Mouse (Mus musculus) G1E-ER4 (cell line): ENCODE measurements around the gene Sh3pxd2a. TPM values are rescaled to one million over a fixed set of nuclear protein-coding genes. Genes with fewer than 3 reads are reported as not detected.

ENCODE experiments used
- GATA1 ChIP-seq: IDR thresholded peaks from one replicate; pipeline ENCODE4 v1.8.0; 2012; ENCODE audit warnings: low read length, inconsistent platforms
- polyA plus RNA-seq: library from polyadenylated mRNA; stranded (reverse); fragments of >175 nt; gene quantifications from 2 replicates; pipeline ENCODE4 v1.2.3, GENCODE M21; 2012

Sh3pxd2a gene
- polyA plus RNA-seq, 1 experiment, result not detected

GRCm38 (mm10) chr19:47413458-47414005, 50.7 kb downstream of the Sh3pxd2a start:
- no peak for TF ChIP-seq GATA1

DNA sequence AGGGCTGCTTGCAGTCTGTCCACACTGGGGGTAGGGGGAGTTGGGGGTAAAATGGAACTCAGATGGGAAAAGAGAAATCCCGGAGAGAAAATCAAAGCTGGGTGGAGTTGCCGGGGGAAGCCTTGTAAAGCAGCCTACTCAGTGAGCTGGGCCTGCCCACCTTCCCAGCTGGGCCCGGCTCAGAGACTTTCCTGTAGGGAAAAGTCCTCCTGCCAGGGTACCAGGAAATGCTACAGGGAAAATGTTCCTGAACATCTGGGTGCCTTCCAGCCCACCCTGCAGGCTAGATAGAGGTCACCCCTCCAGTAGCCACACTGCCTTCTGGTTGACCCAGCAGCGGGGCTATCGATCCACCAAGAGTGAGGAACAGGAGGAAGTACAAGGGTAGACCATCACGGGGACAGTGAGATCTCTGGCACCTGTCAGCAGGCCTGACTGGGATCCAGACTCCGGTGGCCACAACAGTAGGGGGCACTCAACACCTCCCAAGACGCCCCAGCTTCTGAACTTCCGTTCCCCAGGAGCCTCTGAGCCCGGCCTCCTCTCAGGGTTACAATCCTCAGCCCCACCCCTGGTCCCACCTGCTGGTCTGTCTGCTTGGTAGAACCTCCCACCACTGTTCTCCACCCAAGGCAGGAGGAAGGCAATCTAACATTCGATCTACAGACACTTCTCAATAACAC, 51.5 kb downstream of the Sh3pxd2a start:
- TF ChIP-seq GATA1, result no peak

DNA sequence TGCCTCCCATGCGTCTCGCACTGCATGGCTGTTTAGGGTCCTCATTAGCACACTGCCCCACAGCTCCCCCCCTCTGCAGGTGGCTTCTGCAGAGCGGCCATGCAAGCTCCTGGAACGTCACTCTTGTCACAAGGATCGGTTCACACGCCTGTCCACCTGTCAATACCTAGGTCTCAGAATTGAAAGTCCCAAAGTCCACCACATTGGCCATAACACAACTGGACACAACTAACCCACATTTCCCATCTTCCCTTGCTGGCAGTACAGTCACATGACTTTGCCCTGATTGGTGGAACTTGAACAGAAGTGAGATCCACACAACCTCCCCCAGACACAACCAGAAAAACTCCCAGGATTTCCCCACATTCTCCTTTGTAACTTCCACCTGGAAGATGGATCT, 53.9 kb downstream of the Sh3pxd2a start:
- no peak for TF ChIP-seq GATA1

DNA sequence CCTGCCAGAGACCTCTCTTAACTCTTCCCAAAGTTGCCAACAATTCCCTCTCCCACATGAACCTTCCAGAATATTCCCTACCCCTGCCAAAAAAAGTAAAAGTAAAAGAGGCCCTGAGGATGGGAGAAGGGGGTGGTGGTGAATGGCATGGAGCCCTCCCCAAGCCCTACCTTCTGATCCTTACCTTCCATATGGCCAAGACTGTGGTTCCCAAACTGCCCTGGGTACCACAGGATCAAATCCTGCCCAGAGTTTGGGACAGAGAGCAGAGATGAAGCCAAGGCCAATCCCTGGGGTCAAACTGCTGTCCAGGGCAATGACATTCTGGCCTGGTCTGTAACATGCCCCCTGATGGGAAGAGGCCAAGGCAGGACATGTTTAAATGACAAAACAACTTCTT, 55.1 kb downstream of the Sh3pxd2a start:
- no peak for TF ChIP-seq GATA1

DNA sequence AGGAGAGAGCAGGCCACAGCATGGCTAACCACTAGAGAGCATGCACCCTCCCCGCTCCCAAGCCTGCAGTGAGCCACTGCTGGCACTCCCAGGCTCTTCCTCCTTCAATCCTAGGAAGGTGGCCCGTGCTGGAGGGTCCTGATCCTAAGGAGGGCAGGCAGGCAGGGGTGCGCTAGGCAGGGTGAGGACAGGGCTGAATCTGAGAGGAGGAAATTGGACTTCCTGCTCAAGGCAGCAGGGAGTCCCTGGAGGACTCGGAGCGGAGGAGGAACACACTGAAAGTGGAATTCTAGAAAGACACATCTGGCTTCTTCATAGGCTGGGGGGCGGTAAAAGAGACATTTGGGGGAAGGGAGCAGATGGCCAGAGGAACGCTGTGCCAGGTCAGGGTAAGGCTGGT, 55.5 kb downstream of the Sh3pxd2a start:
- TF ChIP-seq GATA1, result no peak

DNA sequence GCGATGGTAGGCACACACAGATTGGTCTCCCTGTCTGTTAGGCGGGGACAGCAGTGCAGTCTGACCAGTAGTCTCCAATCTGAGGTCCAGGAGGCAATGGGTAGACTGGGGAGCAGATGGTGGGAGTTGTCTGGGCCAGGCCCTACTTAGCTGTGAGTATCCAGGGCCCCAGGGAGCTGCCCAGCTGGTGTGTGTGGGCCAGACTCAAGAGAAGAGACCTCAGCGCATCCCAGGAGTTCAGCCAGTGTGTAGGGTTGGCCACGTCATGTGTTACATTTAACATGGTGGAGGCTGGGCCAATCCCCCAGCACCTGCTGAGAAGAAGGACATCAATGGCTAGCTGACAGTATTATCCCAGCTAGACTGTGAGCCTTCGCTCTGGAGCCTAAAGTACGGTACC, 56.9 kb downstream of the Sh3pxd2a start:
- no peak for TF ChIP-seq GATA1

DNA sequence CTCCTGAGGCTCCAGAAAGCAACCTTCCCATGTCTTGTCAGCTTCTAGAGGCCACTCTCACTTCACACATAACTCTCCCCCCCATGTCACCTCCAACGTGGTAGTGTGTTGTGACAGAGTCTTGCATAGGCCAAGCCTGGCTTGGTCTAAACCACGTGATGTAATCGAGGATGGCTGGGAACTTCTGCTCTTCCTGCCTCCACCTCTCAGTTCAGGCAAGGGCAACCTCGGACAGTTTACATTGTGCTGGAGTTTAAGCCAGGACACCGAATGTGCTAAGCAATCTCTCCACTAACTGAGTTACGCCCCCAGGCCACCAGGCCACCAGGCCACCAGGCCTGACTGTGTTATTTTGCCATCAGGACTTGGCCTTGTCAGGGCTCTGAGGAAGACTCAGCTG, 57.7 kb downstream of the Sh3pxd2a start:
- TF ChIP-seq GATA1, result no peak

GRCm38 (mm10) chr19:47405548-47405947, 58.7 kb downstream of the Sh3pxd2a start:
- TF ChIP-seq GATA1, result no peak

DNA sequence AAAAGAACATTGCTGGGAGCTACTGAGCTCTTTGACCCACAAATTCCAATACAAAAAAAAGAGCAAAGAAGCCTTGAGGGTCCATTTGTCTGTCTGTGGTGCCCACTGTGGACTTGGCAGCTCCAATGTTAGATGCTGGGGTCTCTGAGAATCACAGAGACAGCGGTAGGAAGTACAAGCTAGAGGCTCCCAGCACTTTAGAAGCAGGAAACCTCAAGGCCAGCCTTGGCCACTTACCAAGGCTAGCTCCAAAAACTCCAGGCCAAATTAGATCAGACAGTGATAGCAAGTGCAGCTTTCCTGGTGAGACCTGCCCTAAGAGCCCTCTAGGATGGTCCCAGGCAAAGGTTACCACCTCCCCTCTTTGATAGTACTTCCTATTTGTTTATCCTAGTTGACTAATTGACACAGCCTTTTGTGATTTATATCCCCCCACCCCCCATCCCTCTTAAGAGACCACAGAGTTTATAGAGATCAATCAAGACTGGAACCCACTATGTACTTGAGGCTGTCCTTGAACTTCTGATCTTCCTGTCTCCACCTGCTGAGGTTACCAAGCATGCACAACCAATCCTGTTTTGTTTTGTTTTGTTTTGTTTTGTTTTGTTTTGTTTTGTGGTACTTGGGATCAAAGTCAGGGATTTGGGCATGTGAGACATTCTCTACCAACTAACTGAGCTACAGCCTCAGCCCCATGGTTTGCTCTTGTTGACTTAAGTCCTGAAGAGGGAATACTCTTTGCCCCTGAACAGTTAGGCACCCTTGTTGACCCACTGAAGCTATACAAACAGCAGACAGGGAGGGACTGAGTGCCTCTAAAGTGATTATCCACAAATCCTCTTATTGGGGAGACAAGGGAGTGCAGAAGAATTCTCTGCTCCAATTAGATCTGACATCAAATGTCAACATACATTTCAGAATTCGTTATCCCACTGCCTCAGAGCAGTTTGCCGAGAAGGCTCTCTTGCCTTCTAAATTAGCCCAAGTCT, 60.5 kb downstream of the Sh3pxd2a start:
- TF ChIP-seq GATA1, result no peak

GRCm38 (mm10) chr19:47402976-47403375, 61.2 kb downstream of the Sh3pxd2a start:
- TF ChIP-seq GATA1, result no peak

DNA sequence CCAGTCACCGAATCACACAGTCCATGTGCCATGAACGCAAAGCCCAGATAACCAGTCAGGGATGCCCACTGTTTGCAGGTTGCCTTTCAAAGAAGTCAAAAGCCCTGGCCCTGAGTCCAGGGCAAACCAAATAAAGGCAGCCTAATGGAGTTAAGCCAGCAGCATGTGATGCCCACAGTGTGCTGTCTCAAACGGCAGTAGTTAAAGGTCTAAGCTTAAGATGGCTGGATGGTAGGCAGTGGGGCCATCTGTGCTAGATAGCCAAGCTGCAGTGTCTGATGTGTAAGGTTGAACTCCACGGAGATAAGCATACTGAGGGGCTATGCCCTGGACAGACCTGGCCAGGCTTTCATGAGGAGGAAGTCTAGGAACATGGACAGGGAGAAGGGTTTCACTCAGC, 61.7 kb downstream of the Sh3pxd2a start:
- TF ChIP-seq GATA1, result no peak

- no peak for TF ChIP-seq GATA1
Measured at GRCm38 (mm10) chr19:47399709-47400108, 64.5 kb downstream of the Sh3pxd2a start.

GRCm38 (mm10) chr19:47399029-47399428, 65.2 kb downstream of the Sh3pxd2a start:
- TF ChIP-seq GATA1, result no peak

DNA sequence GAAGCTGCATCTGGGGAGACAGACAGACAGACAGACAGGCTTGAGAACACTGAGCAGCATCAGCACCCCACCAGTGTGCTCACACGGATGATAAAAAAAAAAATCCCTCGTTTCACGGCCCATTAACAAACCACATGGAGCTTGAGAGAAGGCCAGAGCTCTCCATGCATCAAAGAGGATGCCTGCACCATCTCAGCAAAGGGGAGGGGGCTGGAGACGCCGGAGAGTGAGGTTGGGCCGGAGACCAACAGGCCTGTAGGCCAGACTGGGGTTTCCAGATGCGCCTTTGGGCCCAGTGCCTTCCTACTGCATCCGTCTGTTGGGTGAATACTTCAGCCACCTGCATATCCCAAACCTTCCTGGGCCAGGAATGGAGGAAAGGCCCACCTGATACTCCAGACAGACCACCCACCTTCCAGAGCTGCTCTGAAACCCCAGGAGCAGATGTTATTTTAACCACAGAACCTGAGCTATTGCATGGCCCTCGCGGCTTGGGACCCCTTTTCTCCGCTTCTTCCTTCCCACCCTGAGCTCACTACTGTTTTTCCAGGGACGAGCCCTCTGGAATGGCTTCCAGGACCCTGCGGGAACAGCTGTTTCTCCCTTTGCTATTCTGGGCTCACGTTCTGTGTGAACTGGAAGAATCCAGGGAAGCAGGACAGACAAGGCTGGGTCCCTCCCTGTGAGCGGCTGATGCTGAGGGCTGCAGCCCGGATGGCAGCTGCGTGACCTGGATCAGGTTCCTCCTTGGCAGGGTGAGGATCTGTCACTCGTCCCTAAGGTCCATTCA, 66.1 kb downstream of the Sh3pxd2a start:
- no peak for TF ChIP-seq GATA1

DNA sequence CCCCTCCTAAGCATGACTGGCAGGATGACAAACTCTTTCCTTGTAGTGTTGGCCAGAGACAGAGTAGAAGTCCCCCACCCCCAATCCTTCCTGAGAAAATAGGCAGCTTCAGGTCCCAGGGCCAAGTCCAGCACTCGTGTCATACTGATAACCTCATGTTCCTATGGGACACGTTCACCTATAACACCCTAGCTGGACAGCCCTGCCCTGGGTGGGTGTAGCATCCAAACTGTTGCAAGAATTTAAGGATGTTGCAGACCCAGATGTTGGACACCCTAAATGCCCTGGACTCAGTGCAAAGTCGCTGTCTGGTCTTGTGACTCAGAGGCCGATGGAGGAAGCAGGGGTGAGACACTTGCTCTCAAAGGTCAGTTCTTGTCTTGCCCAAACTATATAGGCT, 68.9 kb downstream of the Sh3pxd2a start:
- TF ChIP-seq GATA1, result no peak

DNA sequence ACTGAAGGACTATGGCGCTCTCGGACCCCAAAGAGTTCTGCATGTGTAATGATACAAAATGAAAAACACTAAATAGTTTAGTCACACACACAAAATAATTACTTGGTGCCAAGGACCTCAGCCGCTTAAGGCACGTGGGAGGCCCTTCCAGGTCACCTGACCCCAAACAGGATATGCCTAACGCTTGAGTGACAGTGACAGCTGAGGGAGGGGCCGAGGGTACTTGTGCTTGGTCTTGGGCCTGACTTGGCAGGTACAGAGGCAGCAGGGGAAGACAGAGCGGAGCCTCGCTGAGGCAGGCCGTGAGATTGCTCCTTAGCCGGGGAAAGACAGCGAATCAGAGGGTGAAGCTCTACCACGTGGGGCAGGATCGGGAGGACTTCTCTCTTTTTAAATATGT, 73.3 kb downstream of the Sh3pxd2a start:
- TF ChIP-seq GATA1, result no peak

- no peak for TF ChIP-seq GATA1
Measured at GRCm38 (mm10) chr19:47387887-47388286, 76.3 kb downstream of the Sh3pxd2a start.
